Mouse (Mus musculus) intestine, postnatal 0 days (tissue): Measurements from ENCODE around the gene Plekhg1. TPM values are rescaled to one million over a fixed set of nuclear protein-coding genes. Genes with fewer than 3 reads are reported as not detected.
A peak's percentile ranks its signal among the peaks of the same experiment; 100 is the strongest.

Experiments used
- ATAC-seq: fragments of 200-750 bp; cut with Nextera tagmentation; 2 replicates; pipeline ENCODE4 v1.8.0; 2017; ENCODE audit warnings: mild to moderate bottlenecking, moderate TSS enrichment, moderate library complexity
- H3K27ac ChIP-seq: fragments of 300-500 bp; sonication (generic); 2 replicates; pipeline ENCODE4 v1.5.1; 2014; ENCODE audit warnings: mild to moderate bottlenecking, low read depth, low read length, moderate library complexity
- H3K27me3 ChIP-seq: fragments of 300-500 bp; sonication (generic); replicated peaks from 2 replicates; pipeline ENCODE4 v1.6.1; 2014; ENCODE audit warnings: low read length, mixed read lengths; ENCODE audit not compliant: control insufficient read depth, insufficient read depth
- H3K36me3 ChIP-seq: fragments of 300-500 bp; sonication (generic); 2 replicates; pipeline ENCODE4 v1.6.1; 2014; ENCODE audit warnings: mild to moderate bottlenecking, moderate library complexity; ENCODE audit not compliant: control insufficient read depth, insufficient read depth
- H3K4me1 ChIP-seq: fragments of 300-500 bp; sonication (generic); replicated peaks from 2 replicates; pipeline ENCODE4 v1.6.1; 2014; ENCODE audit warnings: antibody characterized with exemption, low read length, mixed read lengths; ENCODE audit not compliant: control insufficient read depth, insufficient read depth
- H3K4me2 ChIP-seq: fragments of 300-500 bp; sonication (generic); replicated peaks from 2 replicates; pipeline ENCODE4 v1.6.1; 2014; ENCODE audit warnings: low read depth, mild to moderate bottlenecking, moderate library complexity
- H3K4me3 ChIP-seq: fragments of 300-500 bp; sonication (generic); 2 replicates; pipeline ENCODE4 v1.5.1; 2014; ENCODE audit warnings: low read depth, low read length
- H3K9ac ChIP-seq: fragments of 300-500 bp; sonication (generic); 2 replicates; pipeline ENCODE4 v1.6.1; 2014; ENCODE audit warnings: mild to moderate bottlenecking, low read depth, low read length
- H3K9me3 ChIP-seq: fragments of 300-500 bp; sonication (generic); 2 replicates; pipeline ENCODE4 v1.6.1; 2016; ENCODE audit warnings: mixed run types; ENCODE audit not compliant: control insufficient read depth
- CTCF ChIP-seq: sonication (generic); IDR thresholded peaks from 2 replicates; pipeline ENCODE4 v1.5.1; 2016; ENCODE audit warnings: low read depth, mild to moderate bottlenecking, control low read depth, antibody characterized with exemption, moderate library complexity
- WGBS: fragments of 180-500 bp; shearing (Covaris S2); extraction: QIAGEN DNeasy Blood & Tissue Kit; methylation state at CpG from one replicate; pipeline ENCODE4 v1.1.7; 2014; 5-methylcytosine and 5-hydroxymethylcytosine counted together
- polyA plus RNA-seq: library from polyadenylated mRNA; unstranded; fragments of >200 nt; fragmentation: Nextera tagmentation; extraction: Ambion mirVana; gene quantifications from 2 replicates; pipeline ENCODE4 v1.2.1, GENCODE M21; 2015

Gene Plekhg1
- polyA plus RNA-seq, 1 experiment from 2014 or later, result 2.1 TPM

DNA sequence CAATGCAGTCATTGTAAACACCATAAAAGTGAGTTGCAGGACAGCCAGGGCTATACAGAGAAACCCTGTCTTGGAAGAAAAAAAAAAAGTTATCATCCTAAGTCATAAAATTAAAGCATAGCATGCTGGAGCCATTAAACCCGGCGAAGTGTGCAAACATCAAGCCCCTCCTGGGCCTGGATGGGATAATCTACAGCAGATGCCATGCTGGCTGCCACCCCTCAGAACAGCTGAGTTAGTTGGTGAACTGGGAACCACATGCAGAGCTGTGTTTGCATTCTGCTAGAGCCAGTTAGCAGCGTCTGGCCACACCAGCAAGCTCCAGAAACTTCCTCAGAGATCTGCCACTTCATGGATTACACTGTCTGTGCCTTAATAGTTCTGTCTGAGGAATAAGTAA, 3.1 kb upstream of the Plekhg1 start:
- no peak for TF ChIP-seq CTCF
- ATAC-seq, result no peak
- Histone ChIP-seq H3K27ac (no peak overlapping the region), H3K27me3 (no peaks in the 10 kb centered on the region), H3K36me3 (no peaks in the 10 kb centered on the region), H3K4me2 (no peak overlapping the region), H3K9ac (no peak overlapping the region), H3K9me3 (no peaks in the 10 kb centered on the region), H3K4me1 (0 out of 2 replicates have a peak, but pooled peaks cover 3% of the 10 kb centered on the region), H3K4me3 (no peak overlapping the region)
- WGBS, result 53% methylated on average over 3 of the region's 3 CpGs

DNA sequence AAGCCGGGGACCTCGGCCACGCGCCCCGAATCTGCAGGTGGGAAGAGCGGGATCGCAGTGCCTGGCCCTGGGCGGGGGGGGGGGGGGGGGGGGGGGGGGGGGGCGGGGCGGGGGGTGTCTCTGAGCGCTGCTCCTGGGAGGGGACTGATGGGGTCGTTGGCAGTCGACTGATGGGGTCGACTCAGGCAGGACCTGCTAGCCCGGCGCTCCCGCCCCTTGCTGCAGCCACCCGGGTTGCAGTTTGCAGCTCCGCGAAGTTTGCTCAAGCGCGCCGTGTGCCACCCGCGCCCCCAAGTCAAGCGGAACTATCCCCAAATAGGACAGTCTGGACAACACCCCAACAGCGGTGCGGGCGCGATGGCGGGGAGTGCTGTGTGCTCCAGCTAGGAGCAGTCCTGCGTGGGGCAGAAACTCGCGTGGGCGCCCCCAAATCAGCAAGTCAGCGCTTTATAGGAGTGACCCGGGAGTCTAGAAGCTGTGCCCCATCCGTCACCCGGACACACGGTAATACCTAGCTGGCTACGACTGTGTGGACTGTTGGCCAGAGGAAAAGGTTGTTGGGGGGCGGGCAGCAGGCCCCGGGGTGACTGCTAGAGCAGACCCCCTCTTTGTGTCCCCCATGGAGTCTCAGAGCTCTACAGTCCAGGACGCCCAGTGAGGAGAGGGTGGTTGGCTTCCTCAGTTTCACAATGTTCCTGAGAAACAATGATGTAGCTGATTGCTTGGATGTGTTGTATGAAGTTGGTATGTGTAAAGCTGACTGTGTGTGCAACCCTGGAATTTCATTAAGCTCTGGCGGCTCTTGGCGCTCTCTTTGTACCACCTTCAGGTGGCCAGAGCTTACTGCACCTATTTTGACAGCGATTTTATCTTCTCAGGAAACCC, 582 bp downstream of the Plekhg1 start:
- peak overlapping the region; percentile 86 for H3K27ac ChIP-seq
- WGBS, result under 1% methylated on average over 36 of the region's 47 CpGs
- H3K4me1 ChIP-seq, result 0 out of 2 replicates have a peak, but pooled peaks cover 3% of the 10 kb centered on the region
- ATAC-seq, result peak; percentile 71
- peak overlapping the region; percentile 78 for H3K4me3 ChIP-seq
- H3K4me2 ChIP-seq, result peak overlapping the region; percentile 98
- H3K9me3 ChIP-seq, result no peaks in the 10 kb centered on the region
- no peaks in the 10 kb centered on the region for H3K36me3 ChIP-seq
- peak overlapping the region; percentile 64 for H3K9ac ChIP-seq
- H3K27me3 ChIP-seq, result no peaks in the 10 kb centered on the region
- TF ChIP-seq CTCF, result peak; percentile 84

DNA sequence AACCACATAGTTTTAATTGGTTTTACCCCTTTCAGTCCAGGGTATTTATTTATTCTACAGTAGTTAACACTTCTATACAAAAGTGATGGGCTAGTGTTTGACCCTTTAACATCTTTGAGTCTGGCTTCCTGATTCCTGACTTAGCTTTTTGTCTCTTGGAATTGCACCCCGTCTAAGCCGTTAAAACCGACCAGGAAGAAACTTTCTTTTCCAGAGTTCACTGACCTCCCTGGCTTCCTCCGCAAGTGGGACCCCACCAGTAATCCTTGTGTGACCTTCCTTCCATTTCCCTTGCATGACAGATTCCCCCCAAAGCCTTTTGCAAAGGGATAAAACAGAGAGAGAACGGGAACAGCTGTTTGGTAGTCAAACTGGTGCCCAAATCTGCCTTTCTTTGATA, 1.6 kb downstream of the Plekhg1 start:
- H3K4me3 ChIP-seq, result peak overlapping the region; percentile 78
- H3K27me3 ChIP-seq, result no peaks in the 10 kb centered on the region
- WGBS, result 12% methylated on average over 5 of the region's 5 CpGs
- ATAC-seq, result no peak
- H3K9me3 ChIP-seq, result no peaks in the 10 kb centered on the region
- H3K4me1 ChIP-seq, result peaks cover 6% of the 10 kb centered on the region; the same call in 1 of the 2 replicates
- TF ChIP-seq CTCF, result no peak
- peak overlapping the region; percentile 98 for H3K4me2 ChIP-seq
- no peaks in the 10 kb centered on the region for H3K36me3 ChIP-seq
- H3K9ac ChIP-seq, result no peak overlapping the region
- no peak overlapping the region for H3K27ac ChIP-seq

DNA sequence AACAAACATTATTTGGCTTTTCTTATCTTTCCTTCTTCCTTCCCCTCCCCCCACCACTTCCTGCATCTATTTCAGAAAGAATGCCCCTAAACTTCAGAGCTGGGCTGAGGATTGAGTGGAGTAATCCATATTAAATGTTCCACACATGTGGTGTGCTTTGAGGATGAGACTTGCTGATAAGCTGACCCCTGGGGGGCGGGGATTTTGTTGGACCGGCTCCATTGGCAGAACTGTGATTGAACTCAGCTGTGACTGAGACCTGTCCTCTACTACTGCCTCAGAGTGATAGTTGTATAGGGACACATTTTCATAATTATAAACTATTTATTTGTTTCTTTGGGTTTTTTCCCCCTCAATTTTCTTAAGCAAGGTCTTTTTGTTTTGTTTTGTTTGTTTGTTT, 2.9 kb downstream of the Plekhg1 start:
- Histone ChIP-seq H3K9me3 (no peaks in the 10 kb centered on the region), H3K4me3 (no peak overlapping the region), H3K4me1 (peaks cover 10% of the 10 kb centered on the region; the same call in 1 of the 2 replicates), H3K36me3 (no peaks in the 10 kb centered on the region), H3K4me2 (no peak overlapping the region), H3K9ac (no peak overlapping the region), H3K27me3 (no peaks in the 10 kb centered on the region), H3K27ac (no peak overlapping the region)
- 53% methylated on average over 2 of the region's 2 CpGs for WGBS
- TF ChIP-seq CTCF, result no peak
- ATAC-seq, result no peak

DNA sequence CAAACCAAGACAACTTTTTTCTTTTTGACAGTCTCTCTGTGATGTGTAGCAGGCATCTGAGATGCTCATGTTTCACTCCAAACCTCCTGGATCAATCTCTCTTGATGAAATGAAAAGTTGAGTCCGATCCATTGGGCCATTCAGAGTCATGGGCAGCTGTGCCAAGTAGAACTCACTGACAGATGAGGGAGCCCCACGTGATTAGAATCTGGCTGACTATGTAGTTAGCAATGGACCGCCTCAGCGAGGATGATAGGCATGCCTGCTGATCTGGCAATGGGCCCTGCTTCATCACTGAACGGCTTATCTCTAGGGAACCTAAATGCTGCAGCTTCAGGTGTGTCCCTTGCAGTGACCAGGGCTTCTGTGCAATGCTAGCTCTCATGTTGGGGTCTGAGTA, 3.7 kb downstream of the Plekhg1 start:
- no peak overlapping the region for H3K9ac ChIP-seq
- 55% methylated on average over 5 of the region's 5 CpGs for WGBS

DNA sequence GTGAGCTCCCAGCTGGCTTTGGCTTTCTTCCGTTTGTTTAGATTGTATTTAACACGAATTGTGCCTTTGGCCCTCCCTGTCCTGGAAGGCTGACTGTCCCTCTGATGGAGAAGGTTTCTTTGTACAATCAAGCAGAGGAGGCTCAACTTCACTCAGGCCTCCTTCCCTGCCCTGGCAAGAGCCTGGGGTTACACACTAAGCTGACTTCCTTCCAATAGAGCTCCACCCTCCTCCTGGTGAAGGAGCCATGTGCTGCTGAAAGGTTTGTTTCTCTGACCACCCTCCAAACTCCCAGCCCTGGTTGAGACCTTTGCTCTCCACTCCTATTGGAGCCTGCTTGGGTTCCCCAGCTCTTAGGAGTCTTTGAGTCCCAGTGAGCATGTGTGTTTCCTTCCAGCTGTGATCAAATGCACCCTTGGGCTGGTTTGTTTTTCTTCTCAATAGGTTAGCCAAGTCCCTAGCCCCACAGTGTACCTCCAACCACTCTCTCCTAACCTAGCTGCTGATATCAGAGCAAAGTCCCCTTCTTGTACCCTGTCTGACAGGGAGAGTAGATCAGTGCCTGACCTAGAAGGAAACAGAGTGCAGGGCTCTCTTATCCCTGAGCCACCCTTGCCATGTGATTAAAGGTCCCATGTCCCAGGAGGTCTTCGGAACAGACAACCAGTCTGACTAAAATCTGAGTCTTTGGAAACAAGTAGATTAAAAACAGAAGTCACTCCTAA, 6.8 kb downstream of the Plekhg1 start:
- H3K9ac ChIP-seq, result no peak overlapping the region
- H3K4me2 ChIP-seq, result no peak overlapping the region
- H3K27ac ChIP-seq, result peak overlapping the region; percentile 36; the same call in 1 of the 2 replicates
- ATAC-seq, result peak; percentile 86
- no peaks in the 10 kb centered on the region; the same call in 1 of the 2 replicates for H3K36me3 ChIP-seq
- H3K27me3 ChIP-seq, result no peaks in the 10 kb centered on the region
- H3K9me3 ChIP-seq, result no peaks in the 10 kb centered on the region
- TF ChIP-seq CTCF, result no peak
- H3K4me1 ChIP-seq, result peaks cover 8% of the 10 kb centered on the region; the same call in 1 of the 2 replicates
- H3K4me3 ChIP-seq, result no peak overlapping the region
- 26% methylated on average over 3 of the region's 3 CpGs for WGBS

More for the DNA sequence above, 3.7 kb downstream of the Plekhg1 start:
- no peak overlapping the region for H3K4me2 ChIP-seq
- H3K4me3 ChIP-seq, result no peak overlapping the region
- peaks cover 10% of the 10 kb centered on the region; the same call in 1 of the 2 replicates for H3K4me1 ChIP-seq
- ATAC-seq, result no peak
- no peaks in the 10 kb centered on the region for H3K27me3 ChIP-seq
- H3K9me3 ChIP-seq, result no peaks in the 10 kb centered on the region
- H3K27ac ChIP-seq, result no peak overlapping the region
- no peak for TF ChIP-seq CTCF
- no peaks in the 10 kb centered on the region for H3K36me3 ChIP-seq
